Mouse (Mus musculus): ENCODE data around the gene Timp3. TPM values are rescaled to one million over a fixed set of nuclear protein-coding genes. Genes with fewer than 3 reads are reported as not detected.

Timp3 gene
- polyA plus RNA-seq, 1 experiment from 2014 or later, result 53.9 TPM

DNA sequence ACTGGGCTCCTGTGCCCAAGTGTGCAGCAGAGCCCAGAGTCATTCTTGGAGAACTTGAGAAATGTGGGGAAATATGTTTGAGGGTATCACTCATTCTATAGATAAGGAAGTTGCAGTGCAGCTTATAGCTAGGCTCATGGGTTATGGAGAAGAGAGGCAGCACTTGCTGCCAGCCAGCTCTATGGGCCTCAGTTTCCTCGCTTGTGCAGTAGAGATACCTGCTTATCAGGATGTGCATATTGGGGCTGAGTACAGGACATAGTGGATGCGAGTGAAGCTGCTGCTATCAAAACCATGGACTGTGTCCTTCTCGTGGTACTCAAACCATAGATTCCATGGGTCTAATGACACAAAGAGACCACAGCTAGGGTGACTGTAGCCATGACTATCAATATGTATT is 52.3 kb downstream of the Timp3 start:
- Histone ChIP-seq H3K4me1 (ENCODE audit: control insufficient read depth, insufficient read depth, low read length) (no peaks in the 10 kb centered on the region), H3K4me3 (ENCODE audit: low read depth, low read length) (no peak overlapping the region), H3K27ac (replicated peaks; ENCODE audit: low read depth, low read length) (no peak overlapping the region), H3K9me3 (ENCODE audit: control insufficient read depth, low read length) (no peaks in the 10 kb centered on the region), H3K36me3 (ENCODE audit: control insufficient read depth, insufficient read depth, low read length) (no peaks in the 10 kb centered on the region), H3K4me2 (ENCODE audit: low read depth, severe bottlenecking) (no peak overlapping the region), H3K9ac (ENCODE audit: low read length) (no peak overlapping the region), H3K27me3 (ENCODE audit: control insufficient read depth, insufficient read depth, low read length) (no peaks in the 10 kb centered on the region)
- DNase-seq (ENCODE audit: low spot score) (no peak), ATAC-seq (ENCODE audit: insufficient number of reproducible peaks, low FRiP score, low TSS enrichment, low read depth) (no peak)
- 93% methylated on average over 3 of the region's 3 CpGs for WGBS

- peaks cover 12% of the 10 kb centered on the region for H3K4me1 ChIP-seq (ENCODE audit: control insufficient read depth, insufficient read depth, low read length)
- DNase-seq (ENCODE audit: low spot score), result no peak
- H3K4me2 ChIP-seq (ENCODE audit: low read depth, severe bottlenecking), result no peak overlapping the region
- H3K9ac ChIP-seq (ENCODE audit: low read length), result no peak overlapping the region
- H3K27me3 ChIP-seq (ENCODE audit: control insufficient read depth, insufficient read depth, low read length), result no peaks in the 10 kb centered on the region
- no peak; the same call in 1 of the 2 replicates for ATAC-seq (ENCODE audit: insufficient number of reproducible peaks, low FRiP score, low TSS enrichment, low read depth)
- WGBS, result 53% methylated on average over 5 of the region's 5 CpGs
- H3K27ac ChIP-seq (replicated peaks; ENCODE audit: low read depth, low read length), result no peak overlapping the region
- no peaks in the 10 kb centered on the region for H3K36me3 ChIP-seq (ENCODE audit: control insufficient read depth, insufficient read depth, low read length)
- no peak overlapping the region for H3K4me3 ChIP-seq (ENCODE audit: low read depth, low read length)
- H3K9me3 ChIP-seq (ENCODE audit: control insufficient read depth, low read length), result no peaks in the 10 kb centered on the region
These were observed 56.8 kb downstream of the Timp3 start for GRCm38 (mm10) chr10:86356819-86357563.

GRCm38 (mm10) chr10:86358307-86358975 is 58.3 kb downstream of the Timp3 start:
- no peak overlapping the region for H3K4me3 ChIP-seq (ENCODE audit: low read depth, low read length)
- no peaks in the 10 kb centered on the region for H3K9me3 ChIP-seq (ENCODE audit: control insufficient read depth, low read length)
- H3K27ac ChIP-seq (replicated peaks; ENCODE audit: low read depth, low read length), result no peak overlapping the region
- 85% methylated on average over 7 of the region's 7 CpGs for WGBS
- H3K27me3 ChIP-seq (ENCODE audit: control insufficient read depth, insufficient read depth, low read length), result no peaks in the 10 kb centered on the region
- no peak overlapping the region for H3K9ac ChIP-seq (ENCODE audit: low read length)
- ATAC-seq (ENCODE audit: insufficient number of reproducible peaks, low FRiP score, low TSS enrichment, low read depth) (no peak), DNase-seq (ENCODE audit: low spot score) (no peak)
- peaks cover 12% of the 10 kb centered on the region for H3K4me1 ChIP-seq (ENCODE audit: control insufficient read depth, insufficient read depth, low read length)
- no peak overlapping the region for H3K4me2 ChIP-seq (ENCODE audit: low read depth, severe bottlenecking)
- H3K36me3 ChIP-seq (ENCODE audit: control insufficient read depth, insufficient read depth, low read length), result no peaks in the 10 kb centered on the region

DNA sequence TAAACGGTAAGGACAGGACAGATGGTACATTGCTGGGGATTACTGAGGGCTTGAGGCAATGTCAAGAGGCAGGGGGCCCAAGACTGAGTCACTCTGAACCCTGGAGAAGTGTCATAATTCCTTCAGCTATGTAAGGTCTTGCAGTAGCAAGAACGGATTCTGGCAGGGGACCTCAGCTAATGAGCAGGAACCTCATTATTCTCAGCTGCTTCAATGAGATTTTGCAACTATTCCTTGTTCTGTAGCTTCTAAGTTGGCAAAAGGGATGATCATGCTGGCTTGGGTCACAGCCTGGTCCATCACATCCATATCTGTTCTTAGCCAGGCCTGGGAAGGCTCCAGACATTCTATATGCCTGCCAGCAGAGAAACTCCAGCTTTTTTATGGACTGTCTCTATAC is 59.0 kb downstream of the Timp3 start:
- no peaks in the 10 kb centered on the region for H3K27me3 ChIP-seq (ENCODE audit: control insufficient read depth, insufficient read depth, low read length)
- H3K36me3 ChIP-seq (ENCODE audit: control insufficient read depth, insufficient read depth, low read length), result no peaks in the 10 kb centered on the region
- no peak overlapping the region for H3K4me3 ChIP-seq (ENCODE audit: low read depth, low read length)
- H3K9ac ChIP-seq (ENCODE audit: low read length), result no peak overlapping the region
- no peaks in the 10 kb centered on the region for H3K9me3 ChIP-seq (ENCODE audit: control insufficient read depth, low read length)
- 36% methylated on average over 2 of the region's 2 CpGs for WGBS
- ATAC-seq (ENCODE audit: insufficient number of reproducible peaks, low FRiP score, low TSS enrichment, low read depth) (no peak), DNase-seq (ENCODE audit: low spot score) (no peak)
- no peak overlapping the region for H3K27ac ChIP-seq (replicated peaks; ENCODE audit: low read depth, low read length)
- H3K4me1 ChIP-seq (ENCODE audit: control insufficient read depth, insufficient read depth, low read length), result peaks cover 12% of the 10 kb centered on the region
- H3K4me2 ChIP-seq (ENCODE audit: low read depth, severe bottlenecking), result no peak overlapping the region

DNA sequence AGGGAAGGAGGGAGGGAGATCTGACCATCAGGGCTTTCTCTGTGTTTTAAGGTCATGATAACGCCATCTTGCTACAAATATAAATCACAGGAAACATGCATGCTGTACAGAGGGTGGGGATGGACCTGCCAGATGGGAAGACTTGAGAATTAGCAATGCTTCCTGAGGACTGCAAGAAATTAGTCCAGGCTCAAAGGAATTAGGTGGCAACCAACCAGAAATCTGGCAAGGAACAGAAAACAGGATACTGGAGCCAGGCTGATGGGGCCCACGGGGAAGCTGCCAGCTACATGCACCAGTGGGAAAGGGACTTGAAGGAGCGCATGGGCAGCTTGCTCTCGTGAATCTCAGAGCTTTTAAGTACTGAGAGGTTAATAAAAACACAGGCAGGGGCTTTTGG is 59.5 kb downstream of the Timp3 start:
- no peak for ATAC-seq (ENCODE audit: insufficient number of reproducible peaks, low FRiP score, low TSS enrichment, low read depth)

GRCm38 (mm10) chr10:86363669-86364309 is 63.6 kb downstream of the Timp3 start:
- Histone ChIP-seq H3K9me3 (ENCODE audit: control insufficient read depth, low read length) (no peaks in the 10 kb centered on the region), H3K9ac (ENCODE audit: low read length) (no peak overlapping the region), H3K27ac (replicated peaks; ENCODE audit: low read depth, low read length) (no peak overlapping the region), H3K36me3 (ENCODE audit: control insufficient read depth, insufficient read depth, low read length) (no peaks in the 10 kb centered on the region), H3K4me2 (ENCODE audit: low read depth, severe bottlenecking) (no peak overlapping the region), H3K27me3 (ENCODE audit: control insufficient read depth, insufficient read depth, low read length) (no peaks in the 10 kb centered on the region), H3K4me1 (ENCODE audit: control insufficient read depth, insufficient read depth, low read length) (peaks cover 20% of the 10 kb centered on the region), H3K4me3 (ENCODE audit: low read depth, low read length) (no peak overlapping the region)
- ATAC-seq (ENCODE audit: insufficient number of reproducible peaks, low FRiP score, low TSS enrichment, low read depth), result no peak
- 80% methylated on average over 8 of the region's 8 CpGs for WGBS
- DNase-seq (ENCODE audit: low spot score), result no peak

More for the DNA sequence above, 59.5 kb downstream of the Timp3 start:
- H3K27ac ChIP-seq (replicated peaks; ENCODE audit: low read depth, low read length), result no peak overlapping the region
- H3K4me1 ChIP-seq (ENCODE audit: control insufficient read depth, insufficient read depth, low read length), result peaks cover 12% of the 10 kb centered on the region
- H3K9me3 ChIP-seq (ENCODE audit: control insufficient read depth, low read length), result no peaks in the 10 kb centered on the region
- no peak overlapping the region for H3K4me2 ChIP-seq (ENCODE audit: low read depth, severe bottlenecking)
- no peak overlapping the region for H3K9ac ChIP-seq (ENCODE audit: low read length)
- H3K4me3 ChIP-seq (ENCODE audit: low read depth, low read length), result no peak overlapping the region
- no peaks in the 10 kb centered on the region for H3K27me3 ChIP-seq (ENCODE audit: control insufficient read depth, insufficient read depth, low read length)
- 31% methylated on average over 4 of the region's 4 CpGs for WGBS
- no peak for DNase-seq (ENCODE audit: low spot score)
- H3K36me3 ChIP-seq (ENCODE audit: control insufficient read depth, insufficient read depth, low read length), result no peaks in the 10 kb centered on the region

DNA sequence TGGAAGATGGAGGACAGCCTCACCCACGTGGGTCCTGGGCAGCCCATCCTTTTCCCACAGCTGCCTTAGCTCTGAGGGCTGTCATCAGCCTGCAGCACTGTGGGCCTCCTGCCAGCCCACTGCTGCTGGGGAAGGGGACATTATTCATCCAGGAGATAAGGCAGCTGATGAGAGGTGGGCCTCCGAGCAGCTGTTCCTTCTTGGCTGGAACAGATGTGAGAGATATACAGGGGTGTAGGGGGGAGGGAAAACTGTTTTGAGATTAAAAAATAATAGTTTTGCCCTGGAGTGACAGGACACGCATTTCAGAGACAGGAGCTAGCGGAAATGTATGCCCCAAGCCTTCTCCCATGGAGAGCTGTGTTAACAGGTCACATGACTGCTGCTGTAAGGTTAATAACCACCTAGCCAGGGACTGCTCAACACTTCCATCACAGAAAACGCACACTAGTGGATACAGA is 65.5 kb downstream of the Timp3 start:
- WGBS, result 40% methylated on average over 5 of the region's 5 CpGs
- Histone ChIP-seq H3K27ac (replicated peaks; ENCODE audit: low read depth, low read length) (no peak overlapping the region), H3K27me3 (ENCODE audit: control insufficient read depth, insufficient read depth, low read length) (no peaks in the 10 kb centered on the region), H3K4me2 (ENCODE audit: low read depth, severe bottlenecking) (no peak overlapping the region), H3K4me3 (ENCODE audit: low read depth, low read length) (no peak overlapping the region), H3K4me1 (ENCODE audit: control insufficient read depth, insufficient read depth, low read length) (0 out of 2 replicates have a peak, but pooled peaks cover 11% of the 10 kb centered on the region), H3K36me3 (ENCODE audit: control insufficient read depth, insufficient read depth, low read length) (no peaks in the 10 kb centered on the region), H3K9me3 (ENCODE audit: control insufficient read depth, low read length) (no peaks in the 10 kb centered on the region), H3K9ac (ENCODE audit: low read length) (no peak overlapping the region)
- ATAC-seq (ENCODE audit: insufficient number of reproducible peaks, low FRiP score, low TSS enrichment, low read depth), result peak; percentile 74
- DNase-seq (ENCODE audit: low spot score), result no peak

DNA sequence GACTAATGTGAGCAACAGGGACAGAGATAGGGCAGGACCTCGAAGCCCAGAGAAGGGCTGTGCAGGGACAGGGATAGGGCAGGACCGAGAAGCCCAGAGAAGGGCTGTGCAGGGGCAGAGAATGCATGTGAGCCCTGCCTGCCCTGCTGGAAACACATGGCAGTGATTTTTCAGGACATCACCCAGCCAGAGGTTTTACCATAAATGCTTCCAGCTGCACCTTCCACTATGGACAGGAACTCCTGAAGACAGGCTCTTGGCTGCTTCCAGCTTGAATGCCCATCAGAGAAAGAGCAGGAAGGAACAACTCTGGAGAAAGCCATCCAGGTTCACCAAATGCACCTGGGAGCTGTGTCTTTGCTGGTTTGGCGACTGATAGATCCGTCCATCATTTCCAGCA is 67.2 kb downstream of the Timp3 start:
- Histone ChIP-seq H3K27me3 (ENCODE audit: control insufficient read depth, insufficient read depth, low read length) (no peaks in the 10 kb centered on the region), H3K9me3 (ENCODE audit: control insufficient read depth, low read length) (no peaks in the 10 kb centered on the region), H3K4me3 (ENCODE audit: low read depth, low read length) (no peak overlapping the region), H3K4me2 (ENCODE audit: low read depth, severe bottlenecking) (no peak overlapping the region), H3K9ac (ENCODE audit: low read length) (no peak overlapping the region), H3K36me3 (ENCODE audit: control insufficient read depth, insufficient read depth, low read length) (no peaks in the 10 kb centered on the region), H3K27ac (replicated peaks; ENCODE audit: low read depth, low read length) (no peak overlapping the region), H3K4me1 (ENCODE audit: control insufficient read depth, insufficient read depth, low read length) (0 out of 2 replicates have a peak, but pooled peaks cover 11% of the 10 kb centered on the region)
- WGBS, result 64% methylated on average over 4 of the region's 4 CpGs
- ATAC-seq (ENCODE audit: insufficient number of reproducible peaks, low FRiP score, low TSS enrichment, low read depth), result no peak
- DNase-seq (ENCODE audit: low spot score), result no peak
